Mouse (Mus musculus) brain, embryonic 18.5 days (tissue): ENCODE measurements around the gene Cnn3.

Source experiments
- DNase-seq: peaks from one replicate; pipeline ENCODE4 v3.0.0-alpha.2; 2012; ENCODE audit warnings: low read depth, low spot score

The Cnn3 gene

GRCm38 (mm10) chr3:121425861-121426620 lies at the start of gene Cnn3:
Cnn3 (plus strand) TSS chr3:121426497.
- DNase-seq = peak; percentile 82

- no peak for DNase-seq
Measured at GRCm38 (mm10) chr3:121378708-121379612, 47.3 kb upstream of the Cnn3 start.

GRCm38 (mm10) chr3:121379699-121380098 lies 46.6 kb upstream of the Cnn3 start:
- no peak for DNase-seq

- no peak for DNase-seq
Measured at GRCm38 (mm10) chr3:121387471-121388009, 38.8 kb upstream of the Cnn3 start.

- DNase-seq = no peak
Measured at GRCm38 (mm10) chr3:121389366-121389765, 36.9 kb upstream of the Cnn3 start.

- peak; percentile 30 for DNase-seq
Measured at GRCm38 (mm10) chr3:121389860-121390530, 36.3 kb upstream of the Cnn3 start.

GRCm38 (mm10) chr3:121390724-121391123 lies 35.6 kb upstream of the Cnn3 start:
- DNase-seq = no peak

- no peak for DNase-seq
Measured at GRCm38 (mm10) chr3:121395588-121396295, 30.6 kb upstream of the Cnn3 start.

- DNase-seq = no peak
Measured at GRCm38 (mm10) chr3:121396561-121396960, 29.7 kb upstream of the Cnn3 start.

GRCm38 (mm10) chr3:121397007-121397406 lies 29.3 kb upstream of the Cnn3 start:
- DNase-seq = no peak

- no peak for DNase-seq
Measured at GRCm38 (mm10) chr3:121401384-121401783, 24.9 kb upstream of the Cnn3 start.

- DNase-seq = no peak
Measured at GRCm38 (mm10) chr3:121402096-121402495, 24.2 kb upstream of the Cnn3 start.

GRCm38 (mm10) chr3:121403449-121403848 lies 22.8 kb upstream of the Cnn3 start:
- no peak for DNase-seq

GRCm38 (mm10) chr3:121405101-121405500 lies 21.2 kb upstream of the Cnn3 start:
- DNase-seq = no peak

GRCm38 (mm10) chr3:121407417-121407816 lies 18.9 kb upstream of the Cnn3 start:
- no peak for DNase-seq

GRCm38 (mm10) chr3:121408386-121408785 lies 17.9 kb upstream of the Cnn3 start:
- no peak for DNase-seq

GRCm38 (mm10) chr3:121411450-121411849 lies 14.8 kb upstream of the Cnn3 start:
- no peak for DNase-seq

- DNase-seq = no peak
Measured at GRCm38 (mm10) chr3:121416171-121417154, 9.8 kb upstream of the Cnn3 start.

- no peak for DNase-seq
Measured at GRCm38 (mm10) chr3:121417379-121418250, 8.7 kb upstream of the Cnn3 start.
